Mouse (Mus musculus) spleen, postnatal 36 days (tissue): ENCODE data around the gene Setmar.

Experiments used
- DNase-seq, 2 experiments: peaks; one replicate each; pipeline ENCODE4 v3.0.0; 2022; ENCODE audit warnings: low spot score in 2 of 2, mixed read lengths in 1 of 2

Setmar gene

DNA sequence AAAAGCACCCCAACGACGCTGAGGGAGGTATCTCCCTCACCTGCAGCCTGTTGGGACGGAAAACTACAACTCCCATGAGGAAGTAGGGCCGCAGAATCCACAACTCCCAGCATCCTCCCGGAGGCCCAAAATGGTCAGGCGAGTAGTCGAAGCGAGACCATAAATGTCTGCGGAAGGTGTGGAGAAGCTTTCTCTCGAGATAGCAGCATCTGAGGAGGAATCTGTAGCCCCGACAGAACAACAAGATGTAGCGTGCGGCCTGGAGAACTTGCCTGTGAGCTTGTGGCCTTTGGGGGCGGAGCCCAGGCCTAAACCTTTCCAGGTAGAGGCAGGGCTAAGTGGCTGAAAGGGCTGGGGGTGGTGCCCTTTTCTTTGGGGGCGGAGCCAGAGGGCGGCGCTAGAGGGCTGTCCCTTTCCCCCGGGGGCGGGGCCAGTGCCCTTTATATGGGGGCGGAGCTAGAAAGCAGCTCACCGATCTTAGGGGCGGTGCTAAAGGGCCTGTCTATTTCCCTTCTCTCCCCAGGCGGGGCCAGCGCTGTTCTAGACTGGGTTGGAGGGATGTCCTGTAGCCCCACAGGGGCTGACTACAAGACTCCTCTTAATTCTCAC is at the start of gene Setmar:
TSS of gene Setmar (plus strand) at position 128 of the 609 bp plus-strand sequence.
- peak; percentile 95 to 96 for DNase-seq

DNA sequence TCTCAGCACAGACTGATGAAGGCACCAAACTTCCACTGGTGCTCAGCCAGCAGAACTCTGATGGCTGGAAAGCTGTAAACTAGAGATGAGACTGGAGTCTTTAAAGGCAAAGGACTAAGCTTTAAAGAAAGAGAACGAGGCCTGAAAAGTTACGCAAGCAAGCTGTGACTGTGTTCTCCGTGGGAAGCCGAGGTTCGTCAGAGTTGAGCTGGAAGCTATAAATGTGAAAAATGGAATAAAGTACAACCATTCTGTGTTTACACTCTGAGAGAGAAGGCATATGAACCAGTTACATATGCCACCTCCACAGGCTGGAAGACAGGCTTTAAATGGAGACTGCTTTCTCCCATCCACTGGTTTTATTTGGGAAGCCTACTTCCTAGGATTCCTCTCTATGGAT is 43.2 kb upstream of the Setmar start:
- no peak for DNase-seq

DNA sequence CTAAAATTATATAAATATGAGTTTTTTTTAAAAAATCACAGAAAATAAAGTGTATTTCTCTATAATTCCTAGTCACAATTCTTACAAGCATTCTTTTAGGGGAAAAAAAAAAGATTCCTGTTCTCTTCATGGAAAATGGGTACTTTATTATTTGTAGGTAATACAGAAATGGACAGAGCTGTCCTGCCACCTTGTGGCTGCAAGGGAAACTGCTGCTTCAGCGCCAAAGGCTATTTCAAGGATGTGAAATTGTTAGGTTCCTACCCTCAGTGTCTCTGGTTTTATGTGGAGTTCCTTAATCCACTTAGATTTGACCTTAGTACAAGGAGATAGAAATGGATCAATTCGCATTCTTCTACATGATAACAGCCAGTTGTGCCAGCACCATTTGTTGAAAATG is 9.8 kb upstream of the Setmar start:
- peak; percentile 11 to 12 for DNase-seq

DNA sequence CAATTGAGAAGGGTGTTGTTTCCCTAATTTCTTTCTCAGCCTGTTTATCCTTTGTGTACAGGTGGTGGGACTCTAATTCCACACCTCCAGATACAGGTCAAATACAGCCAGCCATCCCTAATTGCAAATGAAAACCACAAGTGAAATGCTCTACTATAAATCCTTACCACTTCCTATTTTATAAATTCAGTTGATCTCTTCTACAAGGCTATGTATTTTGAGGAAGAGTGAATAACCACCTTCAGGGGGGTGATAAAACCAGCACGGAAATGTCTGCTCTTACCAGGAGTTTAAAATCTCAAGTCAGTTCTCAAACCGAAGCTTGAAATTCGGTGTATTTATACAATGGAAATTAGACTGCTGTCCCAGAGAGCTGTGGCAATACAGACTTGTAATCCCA is 8.9 kb upstream of the Setmar start:
- no peak for DNase-seq

DNA sequence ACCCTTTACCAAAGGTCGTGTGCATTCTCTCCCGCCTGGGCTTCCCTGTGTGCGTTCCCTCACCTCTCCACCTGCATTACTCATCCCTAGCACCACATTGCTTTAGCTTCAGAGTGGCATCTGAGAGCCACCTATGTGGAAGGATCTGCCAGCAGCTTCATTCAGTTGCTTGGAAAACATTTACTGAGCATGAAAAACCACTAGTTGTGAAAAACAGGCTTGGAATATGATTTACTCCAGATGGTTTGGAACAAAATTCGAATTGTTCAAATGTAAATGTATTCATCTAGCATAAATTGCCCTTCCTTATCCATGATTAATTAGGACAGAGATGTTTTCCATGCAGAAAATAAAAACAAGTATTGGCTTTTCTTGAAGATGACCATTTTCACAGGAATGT is 7.5 kb upstream of the Setmar start:
- DNase-seq, result no peak

DNA sequence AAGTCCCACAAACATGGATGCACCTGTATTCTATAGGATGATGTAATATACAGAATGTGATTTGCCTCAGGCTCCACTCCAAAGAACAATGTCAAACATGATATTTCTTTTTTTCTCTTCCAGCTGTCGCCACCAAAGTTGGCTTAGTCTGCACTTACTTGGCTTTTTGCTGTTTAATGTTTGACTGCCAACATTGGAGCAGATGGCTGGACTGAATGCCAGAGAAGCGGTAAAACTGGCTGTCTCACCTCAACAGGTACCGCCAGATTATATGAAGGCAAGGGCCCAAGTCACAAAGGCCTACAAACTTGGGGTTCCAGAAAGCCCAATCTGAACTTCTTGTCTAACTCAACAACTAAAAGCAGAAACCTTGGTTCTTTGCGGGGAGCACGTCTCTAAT is 6.8 kb upstream of the Setmar start:
- DNase-seq, result no peak

DNA sequence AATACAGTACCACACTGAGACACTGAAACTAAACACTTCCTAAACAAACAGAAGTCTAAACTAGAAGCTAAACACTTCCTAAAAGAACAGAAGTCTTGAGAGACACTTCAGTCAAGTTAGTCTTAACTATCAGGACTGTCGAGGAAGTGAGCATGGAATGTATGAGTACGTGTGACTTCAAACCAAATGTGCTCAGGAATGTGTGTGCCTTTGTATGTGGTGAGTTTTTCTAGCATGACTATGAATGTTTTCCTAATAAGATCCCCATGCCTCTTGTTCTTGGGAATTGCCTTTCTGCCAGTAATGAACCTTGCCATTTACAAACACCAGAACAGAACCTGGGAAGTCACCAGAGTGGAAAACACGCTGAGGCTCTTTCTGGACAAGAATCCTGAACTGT is 3.7 kb upstream of the Setmar start:
- DNase-seq, result no peak

DNA sequence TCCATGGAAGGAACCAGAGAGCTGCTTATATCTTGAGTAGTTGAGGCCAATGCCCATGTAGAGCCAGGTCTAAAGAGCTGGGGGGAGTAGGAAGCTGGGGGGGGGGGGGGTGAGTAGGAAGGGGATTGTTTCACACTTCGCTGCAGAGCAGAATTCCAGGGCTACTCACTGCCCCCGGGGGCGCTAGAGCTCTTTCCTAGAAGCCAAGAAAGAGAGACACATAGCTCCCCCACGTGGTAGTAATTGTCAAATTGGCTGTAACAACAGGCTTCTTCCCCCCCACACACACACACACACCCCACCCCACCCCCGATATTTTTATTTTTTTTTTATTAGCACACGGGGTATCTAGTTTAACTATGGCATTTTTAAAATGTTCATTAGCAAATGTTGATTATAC is 738 bp downstream of the Setmar start:
- peak; percentile 69 to 81 for DNase-seq

DNA sequence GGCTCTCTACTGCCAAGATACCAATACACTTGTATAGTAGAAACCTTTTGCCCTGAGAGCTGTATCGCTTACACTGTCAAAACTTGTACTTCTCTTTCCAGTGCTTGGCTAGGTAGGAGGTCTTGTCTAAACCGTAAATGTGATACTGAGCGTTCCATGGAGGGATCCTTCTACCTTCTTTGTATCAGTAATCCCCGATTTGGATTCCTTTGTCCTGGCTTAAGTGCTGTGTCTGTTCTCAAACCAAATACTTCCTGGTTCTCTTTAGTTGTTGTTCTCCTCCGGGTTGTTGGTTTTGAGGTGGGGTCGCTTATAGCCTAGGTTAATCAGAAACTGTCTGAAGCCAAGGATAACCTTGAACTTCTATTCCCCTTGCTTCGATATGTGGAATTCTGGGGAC is 6.1 kb downstream of the Setmar start:
- no peak for DNase-seq

DNA sequence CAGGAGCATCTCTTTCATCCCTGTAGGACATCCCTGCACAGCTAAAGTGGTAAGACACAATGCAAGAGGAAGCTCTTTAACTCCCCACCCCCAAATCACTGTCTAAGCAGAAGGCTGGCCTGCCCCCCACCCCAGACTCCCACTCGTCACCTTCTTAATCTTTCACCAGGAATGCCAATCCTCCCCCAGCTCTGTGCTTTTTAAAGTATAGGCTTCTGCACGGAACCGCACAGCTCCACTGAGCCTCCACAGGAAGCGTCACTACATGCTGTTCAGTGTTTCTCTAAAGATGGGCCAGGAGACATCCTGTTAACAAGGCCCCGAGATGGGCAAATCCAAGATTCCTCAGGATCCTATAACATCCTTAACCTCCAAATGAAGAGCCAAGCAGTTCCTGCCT is 8.2 kb downstream of the Setmar start:
- DNase-seq, result no peak

DNA sequence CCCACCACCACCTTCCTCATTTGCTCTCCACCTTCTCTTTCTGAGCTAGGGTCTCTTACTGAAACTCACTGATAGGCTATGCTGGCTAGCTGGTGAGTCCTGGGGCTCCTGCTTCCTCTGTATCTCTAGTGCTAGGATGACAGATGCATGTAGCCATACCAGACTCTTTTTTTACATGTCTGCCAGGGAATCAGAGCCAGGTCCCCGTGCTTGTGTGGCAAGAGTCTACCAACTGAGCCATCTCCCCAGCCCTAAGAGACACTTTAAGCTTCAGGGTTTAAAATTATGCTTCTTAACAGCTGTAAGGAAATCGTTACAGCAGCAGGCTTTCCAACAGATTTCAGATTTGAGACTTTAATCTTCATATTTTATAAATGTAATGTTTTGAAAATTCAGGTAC is 9.1 kb downstream of the Setmar start:
- no peak for DNase-seq

DNA sequence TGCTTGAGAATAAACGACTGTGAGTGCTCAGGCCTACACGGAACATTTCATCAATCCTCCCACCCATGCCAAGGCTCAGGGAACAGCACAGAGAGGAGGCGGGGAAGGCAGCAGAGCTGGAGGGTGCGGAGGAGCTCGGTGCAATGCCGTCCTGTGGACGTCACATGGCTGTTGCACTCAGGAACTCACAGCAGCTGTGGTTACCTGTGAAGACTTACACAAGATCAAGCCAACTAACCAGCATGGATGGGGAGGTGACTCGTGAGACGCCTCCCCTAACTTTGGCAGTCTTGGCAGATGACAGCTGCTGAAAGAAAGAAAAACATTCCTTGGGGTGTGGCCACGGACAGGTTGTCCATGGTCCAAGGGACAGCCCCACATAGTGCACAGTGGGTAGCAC is 9.8 kb downstream of the Setmar start:
- no peak for DNase-seq

DNA sequence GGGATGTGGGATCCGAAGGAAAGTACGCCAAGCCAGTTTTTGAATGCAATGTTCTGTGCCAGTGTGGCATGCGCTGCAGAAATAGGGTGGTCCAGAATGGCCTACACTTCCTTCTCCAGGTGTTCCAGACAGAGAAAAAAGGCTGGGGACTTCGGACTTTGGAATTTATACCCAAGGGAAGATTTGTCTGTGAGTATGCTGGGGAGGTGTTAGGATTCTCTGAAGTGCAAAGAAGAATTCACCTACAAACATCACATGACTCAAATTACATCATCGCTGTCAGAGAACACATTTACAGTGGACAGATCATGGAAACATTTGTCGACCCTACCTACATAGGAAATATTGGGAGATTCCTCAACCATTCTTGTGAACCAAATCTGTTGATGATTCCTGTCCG is 11.0 kb downstream of the Setmar start:
- DNase-seq, result no peak

DNA sequence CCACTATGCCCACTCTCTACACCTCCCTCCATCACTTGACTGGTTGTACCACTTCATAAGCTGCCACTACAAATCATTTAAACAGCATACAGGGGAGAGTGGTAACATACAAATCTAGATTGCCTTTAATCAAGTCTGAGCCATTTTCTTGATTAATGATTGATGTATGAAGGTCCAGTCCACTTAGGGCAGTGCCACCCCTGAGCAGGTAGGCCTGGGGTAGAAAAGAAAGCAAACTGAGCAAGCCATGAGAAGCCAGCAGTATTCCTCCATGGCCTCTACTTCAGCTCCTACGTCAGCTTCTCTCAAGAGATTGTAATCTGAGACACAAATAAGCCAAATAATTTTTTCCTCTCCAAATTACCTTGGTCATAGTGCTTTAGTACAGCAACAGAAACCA is 26.5 kb downstream of the Setmar start:
- no peak for DNase-seq

DNA sequence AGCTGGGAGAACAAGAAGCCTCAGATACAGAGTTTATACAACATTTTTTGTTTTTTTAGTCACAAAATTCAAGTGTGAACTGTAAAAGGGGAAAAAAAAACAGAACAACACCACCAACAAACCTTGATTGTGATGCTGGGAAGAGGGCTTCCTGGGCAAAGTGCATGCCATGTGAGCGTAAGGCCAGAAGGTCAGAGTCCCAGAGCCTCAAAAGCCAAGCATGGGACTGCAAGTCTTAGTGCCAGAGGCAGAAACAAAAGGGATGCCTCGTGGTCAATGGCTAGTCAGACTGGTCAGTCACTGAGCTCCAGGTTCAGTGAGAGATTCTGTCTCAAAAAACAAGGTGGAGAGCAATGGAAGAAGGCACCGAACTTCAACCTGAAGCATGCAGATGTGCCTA is 27.8 kb downstream of the Setmar start:
- no peak for DNase-seq

DNA sequence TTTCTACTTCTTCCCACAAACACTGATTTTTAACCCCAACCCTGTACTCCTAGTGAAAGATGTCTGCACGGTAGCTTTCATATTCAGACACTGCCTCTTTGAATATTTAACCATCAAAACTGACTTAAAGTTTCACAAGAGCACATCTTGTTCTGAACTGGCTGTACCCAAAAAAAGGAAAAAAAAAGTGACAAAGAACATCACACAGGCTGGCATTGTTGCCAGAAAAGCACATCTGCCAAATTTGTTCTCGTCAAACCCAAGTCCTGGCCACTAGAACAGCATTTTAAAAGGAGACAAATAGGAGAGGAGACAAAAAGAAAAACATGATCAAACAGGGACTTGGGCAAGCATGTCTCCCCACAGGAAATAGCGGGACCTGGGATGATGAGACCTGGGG is 28.6 kb downstream of the Setmar start:
- no peak for DNase-seq

DNA sequence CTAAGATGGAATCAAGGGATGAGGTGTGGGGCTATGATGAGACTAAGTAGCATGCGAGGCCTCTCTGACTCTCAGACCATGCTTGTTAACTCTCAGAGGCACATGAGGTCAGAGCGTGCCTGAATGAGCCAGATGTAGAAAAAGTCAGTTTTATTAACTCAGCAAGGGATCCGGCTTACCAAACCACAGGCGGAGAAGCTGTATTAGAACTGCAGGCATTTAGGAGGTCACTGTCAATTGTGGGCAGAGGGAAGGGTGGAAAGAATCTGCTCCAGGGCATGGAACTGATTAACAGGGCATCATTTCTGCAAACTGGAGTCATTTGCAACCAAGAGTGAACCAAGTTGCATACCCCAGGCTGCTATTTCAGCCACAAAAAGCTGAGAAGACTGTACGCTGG is 30.6 kb downstream of the Setmar start:
- no peak for DNase-seq

DNA sequence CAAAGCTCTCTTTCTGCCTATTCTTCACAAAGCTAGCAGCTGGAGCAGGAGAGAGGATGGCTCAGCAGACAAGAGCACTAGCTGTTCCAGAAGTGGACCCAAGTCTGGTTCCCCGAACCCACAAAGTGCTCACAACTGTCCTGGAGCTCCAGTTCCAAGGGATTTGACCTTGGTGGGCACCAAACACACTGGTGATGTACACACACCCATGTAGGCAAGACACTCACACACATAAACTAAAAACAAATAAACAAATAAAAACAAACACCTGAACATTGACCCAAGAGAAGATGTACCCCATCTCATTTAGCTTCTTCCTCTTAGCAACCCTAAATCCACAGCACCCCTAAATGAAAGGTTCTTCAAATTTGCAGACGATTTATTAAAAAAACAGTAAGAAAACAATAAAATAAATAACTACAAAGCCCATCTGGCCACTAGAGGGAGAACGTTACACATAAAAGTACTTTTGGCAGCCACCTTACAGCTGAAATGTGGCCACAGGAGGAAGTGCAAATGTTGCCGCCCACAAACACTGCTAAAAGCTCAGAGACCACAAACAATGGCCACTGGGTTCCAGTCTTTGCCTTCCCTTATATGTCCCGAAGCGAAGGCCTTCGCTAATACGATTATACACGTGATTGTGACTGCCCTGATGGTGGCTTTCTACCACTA is 33.5 kb downstream of the Setmar start:
- peak; percentile 62 to 72 for DNase-seq

DNA sequence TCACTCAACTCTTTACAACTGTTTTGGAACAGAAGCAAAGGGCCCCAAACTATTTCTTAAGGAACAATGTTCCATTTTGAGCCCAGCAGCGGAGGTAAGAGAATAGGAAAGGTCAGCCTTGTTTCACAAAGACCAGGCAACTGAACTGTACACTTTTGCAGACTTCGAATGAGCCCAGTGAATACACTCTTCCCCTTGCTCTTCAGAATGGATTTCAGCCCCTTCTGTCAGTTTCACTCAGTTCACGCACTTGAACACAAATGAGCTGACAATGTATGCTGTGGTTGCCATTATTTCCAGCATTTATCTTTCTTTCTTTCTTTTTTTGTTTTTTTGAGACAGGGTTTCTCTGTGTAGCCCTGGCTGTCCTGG is 34.0 kb downstream of the Setmar start:
- DNase-seq, result no peak

DNA sequence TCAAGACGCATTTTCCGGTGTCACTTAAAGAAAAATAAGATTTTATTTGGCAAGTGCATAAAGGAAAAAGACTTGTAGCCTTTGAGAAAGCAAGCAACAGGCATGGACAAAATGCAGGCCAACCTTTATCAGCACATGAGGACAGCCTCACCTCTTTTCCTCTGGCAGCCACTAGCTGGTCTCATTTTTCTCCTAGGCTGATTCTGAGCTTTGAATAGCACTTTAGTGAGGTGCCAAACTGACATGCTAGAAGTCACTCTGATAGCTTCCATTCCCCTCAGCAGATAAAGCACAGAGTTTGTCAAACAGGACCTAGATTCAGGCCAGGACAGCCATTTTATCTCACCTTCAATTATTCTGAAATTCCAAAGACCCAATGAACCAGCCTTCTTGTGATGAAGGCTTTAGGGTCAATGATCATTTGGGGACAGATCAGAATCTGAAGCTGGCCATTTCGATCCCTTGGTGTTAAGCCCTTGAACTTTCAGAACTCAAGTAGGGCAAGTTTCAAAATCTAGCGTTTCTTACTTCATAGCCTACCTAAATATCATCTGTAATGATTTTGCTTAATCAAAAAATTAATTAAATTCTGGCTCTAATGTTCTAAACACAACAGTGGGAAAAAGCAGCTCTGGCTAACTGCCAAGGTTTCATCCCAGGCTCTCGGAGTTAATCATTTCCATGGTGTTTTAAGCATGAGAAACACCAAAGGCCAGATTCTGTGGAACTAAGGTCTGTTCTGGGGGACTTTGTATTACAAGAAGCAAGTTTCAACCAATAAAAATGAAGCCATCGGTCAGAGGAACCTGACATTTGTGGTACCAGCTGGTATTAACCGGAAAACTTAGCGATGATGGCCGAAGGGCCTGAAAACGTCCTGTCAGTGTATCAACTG is 37.3 kb downstream of the Setmar start:
- no peak for DNase-seq

DNA sequence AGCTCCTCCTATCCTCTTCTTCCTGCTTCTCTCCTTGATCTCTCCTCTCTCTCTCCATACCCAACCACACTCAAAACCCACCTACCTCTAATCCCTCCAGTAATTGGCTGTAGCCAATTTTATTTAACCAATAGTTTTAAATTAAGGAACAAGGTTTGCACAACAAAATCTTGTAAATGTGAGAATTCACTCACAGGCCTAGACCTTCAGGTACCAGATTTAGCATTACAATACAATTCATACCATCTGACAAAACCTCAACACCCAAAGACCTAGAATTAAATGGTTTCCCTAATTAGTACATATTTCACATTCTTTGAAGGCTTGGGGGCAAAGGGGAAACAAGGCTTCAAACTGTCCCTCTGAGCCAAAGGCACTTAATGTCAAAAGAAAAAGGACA is 42.5 kb downstream of the Setmar start:
- no peak for DNase-seq

DNA sequence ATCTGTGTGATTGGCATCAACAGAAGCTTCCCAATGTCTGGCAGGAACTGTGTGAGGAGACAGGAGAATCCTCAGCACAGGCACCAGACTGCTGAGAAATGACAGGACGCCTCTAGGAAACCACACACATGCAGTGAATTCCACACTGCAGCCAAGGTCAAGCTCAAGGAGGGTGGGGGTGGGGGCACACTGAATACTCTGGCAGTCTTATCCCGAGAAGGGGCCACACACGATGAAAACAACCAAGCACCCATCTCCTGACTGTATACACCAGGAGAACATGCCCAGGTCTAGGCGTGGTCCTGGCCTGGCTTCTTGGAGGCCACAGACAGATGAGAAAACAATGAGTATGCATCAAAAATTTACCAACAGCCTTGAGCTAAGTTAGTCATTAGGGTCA is 45.5 kb downstream of the Setmar start:
- DNase-seq, result no peak

DNA sequence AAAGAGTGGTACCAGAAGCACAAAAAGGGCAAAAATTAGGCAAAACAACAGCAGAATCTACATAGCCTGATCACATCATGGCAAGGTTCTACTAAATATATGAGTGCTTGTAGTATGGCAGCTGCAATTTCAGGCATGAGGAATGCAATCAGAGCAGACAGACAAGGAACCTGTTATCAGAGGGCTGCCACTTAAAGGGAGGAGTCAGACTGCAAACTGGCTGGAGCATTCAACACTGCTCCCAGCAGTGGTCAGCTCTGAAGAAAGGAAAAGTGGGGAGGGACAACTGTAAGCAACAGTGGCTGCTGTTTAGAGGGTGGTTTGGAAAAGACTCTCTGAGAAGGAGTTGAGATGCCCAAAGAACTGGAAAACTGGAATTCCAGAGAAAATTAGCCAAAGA is 46.8 kb downstream of the Setmar start:
- DNase-seq, result no peak
